Mouse (Mus musculus) kidney, adult 2 months (tissue): Measurements from ENCODE around the gene Tfdp2.

ENCODE experiments used
- CTCF ChIP-seq: fragments of 200-500 bp; conservative IDR thresholded peaks from 2 replicates; pipeline ENCODE4 v1.5.1; 2011; ENCODE audit warnings: low read depth, mild to moderate bottlenecking, control low read depth, low read length, moderate library complexity, mixed read lengths; ENCODE audit not compliant: insufficient read depth, insufficient read length
- POLR2A ChIP-seq: fragments of 200-500 bp; IDR thresholded peaks from one replicate; pipeline ENCODE4 v1.6.1; 2011; ENCODE audit warnings: low read depth, low read length, control low read depth

- TF ChIP-seq CTCF (no peak), POLR2A (no peak)
Observed at GRCm38 (mm10) chr9:96261101-96261500, 65.0 kb downstream of the Tfdp2 start.
